Mouse (Mus musculus): ENCODE data around the gene Glo1.

GRCm38 (mm10) chr17:30563484-30564075 lies 63.1 kb downstream of the Glo1 start:
- TF ChIP-seq GATA1 (IDR thresholded peaks at IDR 0.05; ENCODE audit: low read length) (no peak), TAL1 (IDR thresholded peaks at IDR 0.05; ENCODE audit: low read length) (no peak)

Measured in erythroblast, embryonic 14.5 days (primary cell).